Mouse (Mus musculus) MEL (cell line): ENCODE results near the gene Chd2. TPM values are rescaled to one million over a fixed set of nuclear protein-coding genes. Genes with fewer than 3 reads are reported as not detected.

Experiments used
- DNase-seq: peaks from one replicate; pipeline ENCODE4 v3.0.0; 2011; ENCODE audit warnings: low read depth, low spot score
- H3K27ac ChIP-seq: 2 replicates; pipeline ENCODE4 v1.5.1; 2012; ENCODE audit warnings: low read depth, mild to moderate bottlenecking, control low read depth, low read length, moderate library complexity; ENCODE audit not compliant: control insufficient read depth
- H3K27me3 ChIP-seq, 2 experiments: fragments of 150-350 bp in 1 of 2; sonication (generic) in 1 of 2; 2 replicates each; pipeline ENCODE4 v1.6.1; 2012; ENCODE audit warnings: low read length in 2 of 2, mild to moderate bottlenecking in 2 of 2, improper control_type of control experiment in 1 of 2, moderate library complexity in 1 of 2; ENCODE audit not compliant: insufficient read depth in 2 of 2, control insufficient read depth in 1 of 2
- H3K36me3 ChIP-seq, 2 experiments: 2 replicates each; pipeline ENCODE4 v1.6.1; 2012 to 2014; ENCODE audit warnings: low read length in 2 of 2, improper control_type of control experiment in 1 of 2, inconsistent platforms in 1 of 2, mild to moderate bottlenecking in 1 of 2; ENCODE audit not compliant: insufficient read depth in 2 of 2, control insufficient read depth in 1 of 2
- H3K4me1 ChIP-seq, 2 experiments: fragments of 150-350 bp in 1 of 2; sonication (generic) in 1 of 2; 2 replicates each; pipeline ENCODE4 v1.6.1; 2012; ENCODE audit warnings: low read length in 2 of 2, improper control_type of control experiment in 1 of 2, mild to moderate bottlenecking in 1 of 2; ENCODE audit not compliant: insufficient read depth in 2 of 2, control insufficient read depth in 1 of 2
- H3K4me3 ChIP-seq, 2 experiments: fragments of 150-350 bp in 1 of 2; sonication (generic) in 1 of 2; 2 replicates each; pipeline ENCODE4 v1.5.1; 2012; ENCODE audit warnings: low read depth in 2 of 2, low read length in 2 of 2, mild to moderate bottlenecking in 2 of 2, moderate library complexity in 2 of 2, control low read depth in 1 of 2, improper control_type of control experiment in 1 of 2; ENCODE audit not compliant: control insufficient read depth in 1 of 2, insufficient read depth in 1 of 2
- H3K79me2 ChIP-seq: 2 replicates; pipeline ENCODE4 v1.6.1; 2012; ENCODE audit warnings: mild to moderate bottlenecking, low read length, moderate library complexity; ENCODE audit not compliant: control insufficient read depth, poor library complexity, insufficient read depth
- H3K9ac ChIP-seq: 2 replicates; pipeline ENCODE4 v1.6.1; 2012; ENCODE audit warnings: low read depth, mild to moderate bottlenecking, control low read depth, low read length, moderate library complexity; ENCODE audit not compliant: control insufficient read depth, poor library complexity, severe bottlenecking
- H3K9me3 ChIP-seq: fragments of 150-350 bp; sonication (generic); replicated peaks from 2 replicates; pipeline ENCODE4 v1.6.1; 2012; ENCODE audit warnings: mild to moderate bottlenecking, low read length, improper control_type of control experiment, moderate library complexity; ENCODE audit not compliant: insufficient read depth
- BHLHE40 ChIP-seq: IDR thresholded peaks from 2 replicates; pipeline ENCODE4 v1.6.1; 2012; ENCODE audit warnings: low read depth, mild to moderate bottlenecking, inconsistent platforms, low read length, improper control_type of control experiment, borderline replicate concordance
- CHD1 ChIP-seq: IDR thresholded peaks from 2 replicates; pipeline ENCODE4 v1.6.1; 2012; ENCODE audit warnings: low read depth, mild to moderate bottlenecking, inconsistent platforms, low read length, improper control_type of control experiment
- CHD2 ChIP-seq: IDR thresholded peaks from 2 replicates; pipeline ENCODE4 v1.6.1; 2011; ENCODE audit warnings: low read length, improper control_type of control experiment
- CTCF ChIP-seq, 3 experiments: IDR thresholded peaks in 2 of 3; conservative IDR thresholded peaks in 1 of 3; 2 replicates each; pipeline ENCODE4 v1.5.1; 2011 to 2012; ENCODE audit warnings: low read length in 3 of 3, low read depth in 2 of 3, mild to moderate bottlenecking in 2 of 3, improper control_type of control experiment in 1 of 3, inconsistent platforms in 1 of 3, mixed read lengths in 1 of 3, moderate library complexity in 1 of 3; ENCODE audit not compliant: control insufficient read depth in 1 of 3, insufficient read depth in 1 of 3, poor library complexity in 1 of 3, severe bottlenecking in 1 of 3
- KAT2A ChIP-seq: conservative IDR thresholded peaks from 2 replicates; pipeline ENCODE4 v1.6.1; 2012; ENCODE audit warnings: low read depth, low read length, improper control_type of control experiment, inconsistent platforms
- MAFK ChIP-seq: IDR thresholded peaks from 2 replicates; pipeline ENCODE4 v1.6.1; 2011; ENCODE audit warnings: low read depth, mild to moderate bottlenecking, low read length, improper control_type of control experiment, borderline replicate concordance
- MAX ChIP-seq: IDR thresholded peaks from 2 replicates; pipeline ENCODE4 v1.6.1; 2011; ENCODE audit warnings: low read length, improper control_type of control experiment
- MYC ChIP-seq: IDR thresholded peaks from 2 replicates; pipeline ENCODE4 v1.6.1; 2011; ENCODE audit warnings: low read depth, mild to moderate bottlenecking, low read length, improper control_type of control experiment, moderate library complexity
- NRF1 ChIP-seq: IDR thresholded peaks from 2 replicates; pipeline ENCODE4 v1.6.1; 2014; ENCODE audit warnings: low read depth, mild to moderate bottlenecking, inconsistent platforms, low read length, improper control_type of control experiment, moderate library complexity; ENCODE audit not compliant: poor library complexity, insufficient read depth, severe bottlenecking
- POLR2A ChIP-seq, 2 experiments: IDR thresholded peaks; 2 replicates each; pipeline ENCODE4 v1.6.1; 2011 to 2012; ENCODE audit warnings: low read length in 2 of 2, mild to moderate bottlenecking in 2 of 2, control low read depth in 1 of 2, improper control_type of control experiment in 1 of 2, low read depth in 1 of 2, moderate library complexity in 1 of 2; ENCODE audit not compliant: control insufficient read depth in 1 of 2, insufficient read depth in 1 of 2, poor library complexity in 1 of 2
- RCOR1 ChIP-seq: IDR thresholded peaks from 2 replicates; pipeline ENCODE4 v1.6.1; 2012; ENCODE audit warnings: low read depth, mild to moderate bottlenecking, inconsistent platforms, low read length, improper control_type of control experiment
- SIN3A ChIP-seq: IDR thresholded peaks from 2 replicates; pipeline ENCODE4 v1.6.1; 2012; ENCODE audit warnings: low read length, improper control_type of control experiment, inconsistent platforms
- SMC3 ChIP-seq: IDR thresholded peaks from 2 replicates; pipeline ENCODE4 v1.6.1; 2011; ENCODE audit warnings: low read depth, low read length, improper control_type of control experiment
- TAL1 ChIP-seq: IDR thresholded peaks from 2 replicates; pipeline ENCODE4 v1.6.1; 2012; ENCODE audit warnings: mild to moderate bottlenecking, inconsistent platforms, low read length, moderate library complexity, mixed read lengths
- TBP ChIP-seq: IDR thresholded peaks from 2 replicates; pipeline ENCODE4 v1.8.0; 2011; ENCODE audit warnings: low read depth, low read length, improper control_type of control experiment
- USF2 ChIP-seq, 2 experiments: IDR thresholded peaks; 2 replicates each; pipeline ENCODE4 v1.6.1; 2011 to 2012; ENCODE audit warnings: improper control_type of control experiment in 2 of 2, low read length in 2 of 2, borderline replicate concordance in 1 of 2, inconsistent platforms in 1 of 2, low read depth in 1 of 2, mild to moderate bottlenecking in 1 of 2; ENCODE audit not compliant: insufficient read depth in 1 of 2
- ZC3H11A ChIP-seq: IDR thresholded peaks from 2 replicates; pipeline ENCODE4 v1.6.1; 2012; ENCODE audit warnings: low read depth, mild to moderate bottlenecking, inconsistent platforms, low read length, improper control_type of control experiment
- ZKSCAN1 ChIP-seq: IDR thresholded peaks from 2 replicates; pipeline ENCODE4 v1.6.1; 2012; ENCODE audit warnings: low read depth, mild to moderate bottlenecking, inconsistent platforms, low read length, improper control_type of control experiment, moderate library complexity
- polyA plus RNA-seq, 2 experiments: library from polyadenylated mRNA; stranded (reverse) in 1 of 2; unstranded in 1 of 2; fragments of >175 nt in 1 of 2; fragments of >200 nt in 1 of 2; gene quantifications; 2 replicates each; pipeline versions ENCODE4 v1.2.1 to v1.2.4; 2012; ENCODE audit warnings: low replicate concordance in 2 of 2, low read depth in 1 of 2; ENCODE audit not compliant: insufficient read length in 2 of 2, insufficient read depth in 1 of 2, missing spikeins in 1 of 2
- total RNA-seq: library from RNA; depleted of rRNA; stranded (reverse); fragments of 300-350 nt; gene quantifications from 2 replicates; pipeline ENCODE4 v1.2.3, GENCODE M21; 2012

Chd2 gene
- total and polyA plus RNA-seq, 3 experiments = 9.9 to 275 (median 21.4) TPM

DNA sequence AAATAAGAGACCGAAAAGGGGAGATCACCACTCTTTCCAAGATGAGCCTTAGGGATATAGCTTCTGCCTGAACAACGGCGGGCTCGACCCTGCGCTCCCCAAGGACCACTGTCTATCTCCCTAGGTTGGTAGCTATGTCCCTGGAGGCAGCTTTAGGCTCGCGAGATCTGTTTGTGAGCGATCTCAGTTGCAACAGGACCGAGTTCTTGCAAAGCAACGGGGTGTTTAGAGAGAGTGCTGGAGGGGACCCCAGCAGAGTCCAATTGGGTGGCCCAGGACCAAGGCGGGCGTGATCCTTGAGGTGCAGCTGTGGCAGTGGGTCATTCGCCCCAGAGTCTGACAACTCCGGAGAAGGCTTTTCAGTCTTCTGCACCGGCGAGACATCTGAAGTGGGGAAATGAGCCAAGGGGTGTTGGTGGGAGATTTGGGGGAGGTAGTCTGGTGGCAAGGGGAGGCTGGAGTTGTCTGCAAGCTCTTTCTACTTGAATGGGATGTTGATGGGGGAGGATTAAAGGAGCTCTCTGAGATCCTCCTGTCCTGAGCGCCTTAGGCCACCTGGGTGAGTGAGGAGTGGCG is 151.1 kb downstream of the Chd2 start:
- DNase-seq = no peak
- no peaks in the 10 kb centered on the region for H3K79me2 ChIP-seq
- no peaks in the 10 kb centered on the region for H3K9me3 ChIP-seq
- H3K27ac ChIP-seq = no peak overlapping the region
- H3K4me1 ChIP-seq = no peaks in the 10 kb centered on the region
- no peak overlapping the region for H3K9ac ChIP-seq
- H3K36me3 ChIP-seq = no peaks in the 10 kb centered on the region
- no peak overlapping the region for H3K4me3 ChIP-seq
- H3K27me3 ChIP-seq = no peaks in the 10 kb centered on the region
- TF ChIP-seq TBP (no peak), SMC3 (no peak)

DNA sequence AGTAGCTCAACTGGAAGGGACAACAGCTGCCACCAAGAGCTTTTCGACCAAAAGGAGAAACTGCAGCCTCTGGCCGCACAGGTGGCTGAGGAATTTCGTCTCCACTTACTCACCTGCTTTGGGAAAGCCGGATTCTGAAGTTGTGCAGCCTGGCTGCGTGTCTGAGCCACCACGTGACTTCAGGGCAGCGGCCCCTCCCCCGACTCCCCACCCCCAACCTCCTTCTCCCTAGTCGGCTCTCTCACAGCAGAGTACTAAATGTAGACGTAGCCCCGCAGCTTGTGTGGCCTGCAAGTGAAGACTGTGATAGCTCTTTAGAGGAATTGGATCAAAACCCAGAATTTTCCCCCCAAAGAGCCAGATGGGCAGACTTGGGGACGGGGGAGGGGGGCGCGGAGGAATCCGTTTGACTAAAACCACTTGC is 151.7 kb downstream of the Chd2 start:
- no peak for DNase-seq
- Histone ChIP-seq H3K9me3 (no peaks in the 10 kb centered on the region), H3K4me1 (no peaks in the 10 kb centered on the region), H3K9ac (no peak overlapping the region), H3K79me2 (no peaks in the 10 kb centered on the region), H3K27ac (no peak overlapping the region), H3K27me3 (no peaks in the 10 kb centered on the region), H3K36me3 (no peaks in the 10 kb centered on the region), H3K4me3 (no peak overlapping the region)
- no peak for TF ChIP-seq SIN3A
- no peak for TF ChIP-seq NRF1
- no peak for TF ChIP-seq BHLHE40
- TF ChIP-seq KAT2A = no peak
- no peak for TF ChIP-seq CTCF (IDR thresholded peaks at IDR 0.05 in 2 of 3, conservative IDR thresholded peaks at IDR 0.05 in 1 of 3; ENCODE audit: control insufficient read depth in 1 of 3, insufficient read depth in 1 of 3, low read depth in 2 of 3, low read length in 3 of 3, poor library complexity in 1 of 3, severe bottlenecking in 1 of 3)
- no peak for TF ChIP-seq ZKSCAN1
- no peak for TF ChIP-seq ZC3H11A
- no peak for TF ChIP-seq POLR2A (IDR thresholded peaks at IDR 0.05; ENCODE audit: control insufficient read depth in 1 of 2, insufficient read depth in 1 of 2, low read depth in 1 of 2, low read length in 2 of 2, poor library complexity in 1 of 2)
- no peak for TF ChIP-seq CHD1
- no peak for TF ChIP-seq MAFK
- no peak for TF ChIP-seq USF2 (IDR thresholded peaks at IDR 0.05; ENCODE audit: borderline replicate concordance in 1 of 2, insufficient read depth in 1 of 2, low read depth in 1 of 2, low read length in 2 of 2)
- no peak for TF ChIP-seq CHD2
- no peak for TF ChIP-seq TAL1
- no peak for TF ChIP-seq MYC
- no peak for TF ChIP-seq SMC3
- no peak for TF ChIP-seq RCOR1
- TF ChIP-seq MAX = no peak
